Mouse (Mus musculus) lung, adult 2 months (tissue): ENCODE data around the gene Kif9.

Experiments used
- CTCF ChIP-seq: fragments of 200-500 bp; IDR thresholded peaks from 2 replicates; pipeline ENCODE4 v1.5.1; 2011; ENCODE audit warnings: mild to moderate bottlenecking, low read length, control low read depth; ENCODE audit not compliant: insufficient read depth
- POLR2A ChIP-seq: fragments of 200-500 bp; IDR thresholded peaks from 2 replicates; pipeline ENCODE4 v1.6.1; 2011; ENCODE audit warnings: low read depth, mild to moderate bottlenecking, control low read depth, low read length, borderline replicate concordance; ENCODE audit errors: extremely low read depth

GRCm38 (mm10) chr9:110431241-110431640 lies 45.5 kb upstream of the Kif9 start:
- TF ChIP-seq CTCF (no peak), POLR2A (no peak)
